Mouse (Mus musculus) kidney, postnatal 0 days (tissue): Measurements from ENCODE around the gene Dolpp1. TPM values are rescaled to one million over a fixed set of nuclear protein-coding genes. Genes with fewer than 3 reads are reported as not detected.

Experiments used
- ATAC-seq: fragments of 200-750 bp; cut with Nextera tagmentation; replicated peaks from 2 replicates; pipeline ENCODE4 v1.8.0; 2017; ENCODE audit warnings: low read depth, moderate number of reproducible peaks, moderate TSS enrichment, moderate library complexity; ENCODE audit not compliant: low FRiP score
- DNase-seq: peaks from one replicate; pipeline ENCODE4 v3.0.0-alpha.2; 2016; ENCODE audit warnings: low spot score
- H3K27ac ChIP-seq: fragments of 300-500 bp; sonication (generic); 2 replicates; pipeline ENCODE4 v1.5.1; 2014; ENCODE audit warnings: mild to moderate bottlenecking
- H3K27me3 ChIP-seq: fragments of 300-500 bp; sonication (generic); 2 replicates; pipeline ENCODE4 v1.6.1; 2014; ENCODE audit warnings: low read length, mixed read lengths; ENCODE audit not compliant: insufficient read depth
- H3K36me3 ChIP-seq: fragments of 300-500 bp; sonication (generic); 2 replicates; pipeline ENCODE4 v1.6.1; 2014; ENCODE audit warnings: low read length, mixed read lengths; ENCODE audit not compliant: insufficient read depth
- H3K4me1 ChIP-seq: fragments of 300-500 bp; sonication (generic); replicated peaks from 2 replicates; pipeline ENCODE4 v1.6.1; 2014; ENCODE audit warnings: antibody characterized with exemption, low read length, mixed read lengths; ENCODE audit not compliant: insufficient read depth
- H3K4me2 ChIP-seq: fragments of 300-500 bp; sonication (generic); 2 replicates; pipeline ENCODE4 v1.6.1; 2014; ENCODE audit warnings: mild to moderate bottlenecking, low read length, moderate library complexity, mixed read lengths
- H3K4me3 ChIP-seq: fragments of 300-500 bp; sonication (generic); replicated peaks from 2 replicates; pipeline ENCODE4 v1.5.1; 2014; ENCODE audit warnings: low read depth, low read length
- H3K9ac ChIP-seq: fragments of 300-500 bp; sonication (generic); 2 replicates; pipeline ENCODE4 v1.6.1; 2014; ENCODE audit warnings: low read depth, low read length
- H3K9me3 ChIP-seq: fragments of 300-500 bp; sonication (generic); replicated peaks from 2 replicates; pipeline ENCODE4 v1.6.1; 2016; ENCODE audit warnings: low read length, inconsistent platforms, mixed read lengths
- CTCF ChIP-seq: IDR thresholded peaks from 2 replicates; pipeline ENCODE4 v1.5.1; 2016; ENCODE audit warnings: antibody characterized with exemption, low read depth, mild to moderate bottlenecking, moderate library complexity
- WGBS: fragments of 180-500 bp; shearing (Covaris S2); extraction: QIAGEN DNeasy Blood & Tissue Kit; methylation state at CpG from one replicate; pipeline ENCODE4 v1.1.7; 2014; 5-methylcytosine and 5-hydroxymethylcytosine counted together
- microRNA-seq: library from miRNA; unstranded; fragments of <30 nt; microRNA quantifications from one replicate; pipeline ENCODE4, GENCODE M21; 2016
- polyA plus RNA-seq: library from polyadenylated mRNA; unstranded; fragments of >200 nt; fragmentation: Nextera tagmentation; extraction: Ambion mirVana; gene quantifications from 2 replicates; pipeline ENCODE4 v1.2.1, GENCODE M21; 2015

Gene Dolpp1
- polyA plus RNA-seq, 1 experiment from 2014 or later = 23.4 TPM

DNA sequence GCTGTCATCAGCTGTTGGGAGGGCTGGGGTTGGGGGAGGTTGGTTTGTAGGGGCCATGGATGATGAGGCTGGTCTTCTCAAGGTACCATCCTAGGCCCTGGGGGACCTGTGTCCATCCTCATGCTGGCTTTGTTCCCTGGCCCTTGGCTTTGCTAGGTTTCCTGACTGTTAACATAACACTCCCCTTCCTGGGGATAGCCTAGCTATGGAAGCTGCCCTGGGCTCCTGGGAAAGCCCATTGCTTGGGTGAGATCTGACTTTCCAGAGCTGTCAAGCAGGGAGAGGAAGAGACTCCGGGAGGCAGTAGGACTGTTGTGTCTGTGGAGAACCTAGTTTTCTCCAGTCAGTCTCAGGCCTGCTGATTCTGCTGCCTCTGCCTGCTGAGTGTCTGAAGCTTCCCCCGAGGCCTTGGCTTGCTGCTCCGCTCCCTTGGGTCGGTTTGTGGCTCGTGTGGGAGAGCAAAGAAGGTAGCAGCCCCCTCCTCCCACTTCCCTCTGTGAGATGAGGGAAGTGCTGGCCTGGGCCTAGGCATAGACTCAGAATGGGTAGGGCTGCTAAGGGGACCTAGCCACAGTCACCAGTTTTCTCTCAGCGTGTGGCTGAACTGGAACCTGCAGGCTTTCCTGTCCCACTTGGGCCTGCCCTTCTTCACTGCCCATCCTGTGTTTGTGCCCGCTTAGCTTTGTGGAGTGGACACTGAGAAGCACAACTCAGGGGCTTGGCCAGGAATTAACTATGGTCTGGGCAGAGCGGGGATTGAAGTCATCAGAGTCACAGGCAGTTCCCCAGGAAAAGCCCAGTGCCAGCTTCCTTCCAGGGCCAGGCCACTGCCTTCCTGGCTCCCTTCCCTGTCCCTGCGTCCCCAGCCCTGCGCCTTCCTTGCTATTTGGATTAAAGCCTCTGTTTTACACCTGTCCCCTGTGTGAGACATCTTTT, 55.1 kb downstream of the Dolpp1 start:
- TF ChIP-seq CTCF = no peak
- H3K4me1 ChIP-seq = peaks cover 39% of the 10 kb centered on the region
- H3K9me3 ChIP-seq = no peaks in the 10 kb centered on the region
- no peak overlapping the region for H3K4me2 ChIP-seq
- ATAC-seq (no peak), DNase-seq (no peak)
- no peaks in the 10 kb centered on the region for H3K27me3 ChIP-seq
- 61% methylated on average over 10 of the region's 10 CpGs for WGBS
- peak overlapping the region; percentile 98; the same call in 1 of the 2 replicates for H3K27ac ChIP-seq
- no peak overlapping the region for H3K4me3 ChIP-seq
- H3K36me3 ChIP-seq = peaks cover 27% of the 10 kb centered on the region
- no peak overlapping the region for H3K9ac ChIP-seq

DNA sequence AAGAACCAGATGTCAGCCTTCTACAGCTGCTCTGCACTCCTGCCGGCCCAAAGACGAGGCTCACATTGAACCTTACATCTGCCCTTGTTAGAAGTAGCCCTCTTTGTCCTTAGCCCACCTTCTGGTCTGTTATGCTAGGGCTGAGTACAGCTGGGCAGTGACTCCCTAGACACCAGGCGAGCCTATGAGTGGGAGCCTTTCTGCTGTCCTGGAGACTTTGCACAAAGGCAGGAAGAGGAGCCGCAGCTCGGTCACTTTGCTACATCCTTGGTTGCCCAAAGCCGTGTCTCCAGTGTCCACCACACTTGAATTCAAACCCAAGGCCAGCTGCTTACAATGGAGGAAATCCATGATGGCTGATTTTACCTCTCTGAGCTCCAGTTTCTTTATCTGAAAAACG, 56.3 kb downstream of the Dolpp1 start:
- Histone ChIP-seq H3K27ac (peak overlapping the region; percentile 31; the same call in 1 of the 2 replicates), H3K36me3 (peaks cover 22% of the 10 kb centered on the region)

More for the DNA sequence above, 56.3 kb downstream of the Dolpp1 start:
- Histone ChIP-seq H3K27me3 (no peaks in the 10 kb centered on the region), H3K9me3 (no peaks in the 10 kb centered on the region), H3K9ac (no peak overlapping the region), H3K4me3 (no peak overlapping the region), H3K4me2 (no peak overlapping the region), H3K4me1 (peaks cover 27% of the 10 kb centered on the region)
- no peak for TF ChIP-seq CTCF
- DNase-seq (no peak), ATAC-seq (no peak)
- WGBS = 83% methylated on average over 7 of the region's 7 CpGs

Small RNAs within 50 kb of the gene (microRNA-seq; reads per million reads assigned to microRNA genes)
- gene Gm47292 = not detected

Other genes starting within 250 kb of the Dolpp1 start
- gene Endog, start 220.8 kb upstream of the Dolpp1 start, polyA plus RNA-seq = 53.5 and 58.2 TPM in 2 replicates
- 41.8 and 44.7 TPM in 2 replicates for gene Spout1, start 213.8 kb upstream of the Dolpp1 start, polyA plus RNA-seq
- 22.7 and 22.9 TPM in 2 replicates for gene Kyat1, start 186.4 kb upstream of the Dolpp1 start, polyA plus RNA-seq
- gene Lrrc8a, start 154.5 kb upstream of the Dolpp1 start, polyA plus RNA-seq = 50.2 and 51.3 TPM in 2 replicates
- gene Gm28035, start 151.7 kb upstream of the Dolpp1 start, polyA plus RNA-seq = 0.20 and 0.29 TPM in 2 replicates
- gene Phyhd1, start 126.1 kb upstream of the Dolpp1 start, polyA plus RNA-seq = 18.9 and 19.2 TPM in 2 replicates
- gene Gm28038, start 111.2 kb upstream of the Dolpp1 start, polyA plus RNA-seq = not detected in 2 replicates
- gene Dolk, start 105.9 kb upstream of the Dolpp1 start, polyA plus RNA-seq = 33.8 and 36.3 TPM in 2 replicates
- gene Nup188, start 105.9 kb upstream of the Dolpp1 start, polyA plus RNA-seq = 17.3 and 17.5 TPM in 2 replicates
- 65.1 and 66.4 TPM in 2 replicates for gene Sh3glb2, start 32.9 kb upstream of the Dolpp1 start, polyA plus RNA-seq
- gene Miga2, start 28.0 kb upstream of the Dolpp1 start, polyA plus RNA-seq = 22.2 and 22.8 TPM in 2 replicates
- gene Crat, start 23.6 kb downstream of the Dolpp1 start, polyA plus RNA-seq = 42.9 and 49.2 TPM in 2 replicates
- gene Ptpa, start 23.8 kb downstream of the Dolpp1 start, polyA plus RNA-seq = 131 and 142 TPM in 2 replicates
- gene Ier5l, start 82.0 kb downstream of the Dolpp1 start, polyA plus RNA-seq = 3.5 and 8.1 TPM in 2 replicates
- 2.1 and 2.7 TPM in 2 replicates for gene Cstad, start 202.8 kb downstream of the Dolpp1 start, polyA plus RNA-seq